Mouse (Mus musculus) megakaryocyte, embryonic 14.5 days (primary cell): ENCODE data around the gene Lamb1. TPM values are rescaled to one million over a fixed set of nuclear protein-coding genes. Genes with fewer than 3 reads are reported as not detected.

Experiments used
- H3K27me3 ChIP-seq: replicated peaks from 2 replicates; pipeline ENCODE3; 2012; ENCODE audit warnings: inconsistent platforms
- H3K36me3 ChIP-seq: replicated peaks from 2 replicates; pipeline ENCODE3; 2012; ENCODE audit warnings: low read length, inconsistent platforms, mixed read lengths
- H3K4me1 ChIP-seq: 2 replicates; pipeline ENCODE4 v1.6.1; 2012; ENCODE audit warnings: inconsistent platforms
- H3K4me3 ChIP-seq: replicated peaks from 2 replicates; pipeline ENCODE3; 2012; ENCODE audit warnings: moderate library complexity, mild to moderate bottlenecking, inconsistent platforms
- H3K9me3 ChIP-seq: 2 replicates; pipeline ENCODE4 v1.6.1; 2012; ENCODE audit warnings: inconsistent platforms
- FLI1 ChIP-seq: IDR thresholded peaks from 2 replicates; pipeline ENCODE4 v1.6.1; 2012; ENCODE audit warnings: low read length, inconsistent platforms, mixed read lengths
- GATA1 ChIP-seq: IDR thresholded peaks from 3 replicates; pipeline ENCODE4 v1.6.1; 2012; ENCODE audit warnings: mixed read lengths, low read length, inconsistent platforms, borderline replicate concordance
- polyA plus RNA-seq: library from polyadenylated mRNA; stranded (reverse); fragments of >175 nt; gene quantifications from 2 replicates; pipeline ENCODE4 v1.2.3, GENCODE M21; 2012; ENCODE audit warnings: low replicate concordance; ENCODE audit not compliant: insufficient read depth

Lamb1 gene
- polyA plus RNA-seq, 1 experiment, result not detected

GRCm38 (mm10) chr12:31248681-31249080, 16.4 kb upstream of the Lamb1 start:
- Histone ChIP-seq H3K9me3 (no peaks in the 10 kb centered on the region), H3K4me3 (no peak overlapping the region), H3K4me1 (no peaks in the 10 kb centered on the region), H3K27me3 (no peaks in the 10 kb centered on the region), H3K36me3 (no peaks in the 10 kb centered on the region)
- no peak for TF ChIP-seq FLI1
- TF ChIP-seq GATA1, result no peak

- H3K36me3 ChIP-seq, result no peaks in the 10 kb centered on the region
- H3K4me1 ChIP-seq, result no peaks in the 10 kb centered on the region
- H3K27me3 ChIP-seq, result no peaks in the 10 kb centered on the region
- no peak for TF ChIP-seq GATA1
- TF ChIP-seq FLI1, result no peak
- H3K9me3 ChIP-seq, result no peaks in the 10 kb centered on the region
- H3K4me3 ChIP-seq, result no peak overlapping the region
Observed at GRCm38 (mm10) chr12:31252259-31252658, 12.8 kb upstream of the Lamb1 start.

- no peak overlapping the region for H3K4me3 ChIP-seq
- no peaks in the 10 kb centered on the region for H3K4me1 ChIP-seq
- TF ChIP-seq GATA1 (no peak), FLI1 (no peak)
- H3K27me3 ChIP-seq, result no peaks in the 10 kb centered on the region
- no peaks in the 10 kb centered on the region for H3K9me3 ChIP-seq
- H3K36me3 ChIP-seq, result no peaks in the 10 kb centered on the region
Observed at GRCm38 (mm10) chr12:31254978-31255377, 10.1 kb upstream of the Lamb1 start.

GRCm38 (mm10) chr12:31256121-31256903, 8.7 kb upstream of the Lamb1 start:
- Histone ChIP-seq H3K9me3 (no peaks in the 10 kb centered on the region), H3K4me3 (no peak overlapping the region), H3K36me3 (no peaks in the 10 kb centered on the region), H3K27me3 (no peaks in the 10 kb centered on the region), H3K4me1 (no peaks in the 10 kb centered on the region)
- TF ChIP-seq GATA1 (no peak), FLI1 (no peak)

- TF ChIP-seq GATA1, result no peak
- no peak for TF ChIP-seq FLI1
- no peaks in the 10 kb centered on the region for H3K9me3 ChIP-seq
- H3K27me3 ChIP-seq, result peaks cover 43% of the 10 kb centered on the region
- no peaks in the 10 kb centered on the region for H3K36me3 ChIP-seq
- H3K4me3 ChIP-seq, result no peak overlapping the region
- 0 out of 2 replicates have a peak, but pooled peaks cover 4% of the 10 kb centered on the region for H3K4me1 ChIP-seq
Observed at GRCm38 (mm10) chr12:31261882-31262281, 3.2 kb upstream of the Lamb1 start.

- Histone ChIP-seq H3K4me1 (0 out of 2 replicates have a peak, but pooled peaks cover 4% of the 10 kb centered on the region), H3K27me3 (peaks cover 54% of the 10 kb centered on the region), H3K36me3 (no peaks in the 10 kb centered on the region), H3K9me3 (no peaks in the 10 kb centered on the region), H3K4me3 (no peak overlapping the region)
- TF ChIP-seq FLI1 (no peak), GATA1 (no peak)
Observed at GRCm38 (mm10) chr12:31263921-31264320, 1.1 kb upstream of the Lamb1 start.

- Histone ChIP-seq H3K36me3 (no peaks in the 10 kb centered on the region), H3K27me3 (peaks cover 60% of the 10 kb centered on the region), H3K4me1 (0 out of 2 replicates have a peak, but pooled peaks cover 4% of the 10 kb centered on the region), H3K4me3 (no peak overlapping the region), H3K9me3 (peaks cover 4% of the 10 kb centered on the region; the same call in 1 of the 2 replicates)
- TF ChIP-seq FLI1 (no peak), GATA1 (no peak)
Observed at GRCm38 (mm10) chr12:31265722-31266431, 843 bp downstream of the Lamb1 start.

GRCm38 (mm10) chr12:31266686-31267085, 1.7 kb downstream of the Lamb1 start:
- H3K36me3 ChIP-seq, result no peaks in the 10 kb centered on the region

GRCm38 (mm10) chr12:31267363-31267762, 2.3 kb downstream of the Lamb1 start:
- peaks cover 60% of the 10 kb centered on the region for H3K27me3 ChIP-seq
- peaks cover 14% of the 10 kb centered on the region; the same call in 1 of the 2 replicates for H3K4me1 ChIP-seq
- peaks cover 4% of the 10 kb centered on the region; the same call in 1 of the 2 replicates for H3K9me3 ChIP-seq
- H3K36me3 ChIP-seq, result no peaks in the 10 kb centered on the region
- H3K4me3 ChIP-seq, result no peak overlapping the region
- TF ChIP-seq FLI1 (no peak), GATA1 (no peak)

More at GRCm38 (mm10) chr12:31266686-31267085, 1.7 kb downstream of the Lamb1 start:
- peaks cover 4% of the 10 kb centered on the region; the same call in 1 of the 2 replicates for H3K9me3 ChIP-seq
- H3K4me1 ChIP-seq, result peaks cover 11% of the 10 kb centered on the region; the same call in 1 of the 2 replicates
- H3K27me3 ChIP-seq, result peaks cover 60% of the 10 kb centered on the region
- TF ChIP-seq FLI1 (no peak), GATA1 (no peak)
- no peak overlapping the region for H3K4me3 ChIP-seq
